Mouse (Mus musculus): ENCODE results near the gene Ano6. TPM values are rescaled to one million over a fixed set of nuclear protein-coding genes. Genes with fewer than 3 reads are reported as not detected.

Ano6 gene
- polyA plus RNA-seq, 1 experiment from 2014 or later = 46.4 TPM

DNA sequence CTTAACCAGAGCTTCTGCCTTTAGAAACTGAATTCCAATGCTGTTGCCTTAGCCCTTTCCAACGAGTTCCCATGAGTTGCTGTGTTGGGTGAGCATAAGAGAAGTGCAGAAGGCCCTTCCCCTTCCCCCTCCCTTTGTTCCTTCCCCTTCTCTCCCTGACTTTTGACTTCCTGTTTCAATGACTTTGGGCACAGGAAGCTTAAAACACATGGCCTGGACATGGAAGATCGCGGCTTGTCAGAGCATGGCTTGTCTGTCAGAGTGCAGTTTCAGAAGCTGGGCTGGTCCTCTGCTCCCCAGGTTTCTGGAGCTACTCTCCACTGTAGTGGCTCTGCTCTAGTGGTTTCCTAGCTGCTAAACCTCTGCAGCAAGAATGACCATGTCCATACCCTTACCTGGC, 17.3 kb downstream of the Ano6 start:
- Histone ChIP-seq H3K4me2 (replicated peaks; ENCODE audit: low read depth, low read length) (no peak overlapping the region), H3K36me3 (ENCODE audit: control insufficient read depth, insufficient read depth, low read length) (no peaks in the 10 kb centered on the region; the same call in 1 of the 2 replicates), H3K4me1 (ENCODE audit: control insufficient read depth, insufficient read depth, low read length) (peaks cover 19% of the 10 kb centered on the region), H3K4me3 (ENCODE audit: low read depth, low read length) (no peak overlapping the region), H3K9ac (replicated peaks; ENCODE audit: low read depth, low read length) (no peak overlapping the region), H3K9me3 (ENCODE audit: control insufficient read depth, low read depth, low read length) (no peaks in the 10 kb centered on the region), H3K27me3 (ENCODE audit: control insufficient read depth, insufficient read depth, low read length) (no peaks in the 10 kb centered on the region), H3K27ac (ENCODE audit: low read length) (no peak overlapping the region)
- 76% methylated on average over 3 of the region's 3 CpGs for WGBS
- no peak for ATAC-seq (ENCODE audit: insufficient number of reproducible peaks, insufficient read depth, low FRiP score, low read depth)

DNA sequence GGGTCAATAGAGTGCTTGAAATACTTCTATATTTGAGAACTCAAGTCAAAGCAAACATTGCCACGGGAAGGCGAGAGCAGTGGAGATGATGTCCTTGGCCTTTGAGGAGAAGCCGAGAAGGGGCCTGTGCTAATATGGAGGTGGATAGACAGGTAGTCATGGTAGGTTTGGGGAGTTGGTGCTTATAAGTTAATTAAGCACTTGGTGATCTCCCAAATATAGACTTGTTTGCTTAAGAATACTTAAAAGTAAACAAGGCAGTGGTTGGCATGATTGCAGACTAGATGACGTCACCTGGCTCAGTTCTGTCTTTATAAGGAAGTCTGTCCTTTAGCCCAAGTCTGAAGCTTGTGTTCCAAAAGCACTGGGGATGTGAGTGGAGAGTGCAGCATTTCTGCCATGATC, 19.7 kb downstream of the Ano6 start:
- no peak overlapping the region for H3K4me2 ChIP-seq (replicated peaks; ENCODE audit: low read depth, low read length)
- no peak overlapping the region for H3K9ac ChIP-seq (replicated peaks; ENCODE audit: low read depth, low read length)
- no peaks in the 10 kb centered on the region for H3K4me1 ChIP-seq (ENCODE audit: control insufficient read depth, insufficient read depth, low read length)
- 72% methylated on average over 4 of the region's 4 CpGs for WGBS
- H3K27me3 ChIP-seq (ENCODE audit: control insufficient read depth, insufficient read depth, low read length) = no peaks in the 10 kb centered on the region
- H3K4me3 ChIP-seq (ENCODE audit: low read depth, low read length) = no peak overlapping the region
- H3K27ac ChIP-seq (ENCODE audit: low read length) = no peak overlapping the region
- no peaks in the 10 kb centered on the region for H3K9me3 ChIP-seq (ENCODE audit: control insufficient read depth, low read depth, low read length)
- no peaks in the 10 kb centered on the region; the same call in 1 of the 2 replicates for H3K36me3 ChIP-seq (ENCODE audit: control insufficient read depth, insufficient read depth, low read length)
- no peak for ATAC-seq (ENCODE audit: insufficient number of reproducible peaks, insufficient read depth, low FRiP score, low read depth)

DNA sequence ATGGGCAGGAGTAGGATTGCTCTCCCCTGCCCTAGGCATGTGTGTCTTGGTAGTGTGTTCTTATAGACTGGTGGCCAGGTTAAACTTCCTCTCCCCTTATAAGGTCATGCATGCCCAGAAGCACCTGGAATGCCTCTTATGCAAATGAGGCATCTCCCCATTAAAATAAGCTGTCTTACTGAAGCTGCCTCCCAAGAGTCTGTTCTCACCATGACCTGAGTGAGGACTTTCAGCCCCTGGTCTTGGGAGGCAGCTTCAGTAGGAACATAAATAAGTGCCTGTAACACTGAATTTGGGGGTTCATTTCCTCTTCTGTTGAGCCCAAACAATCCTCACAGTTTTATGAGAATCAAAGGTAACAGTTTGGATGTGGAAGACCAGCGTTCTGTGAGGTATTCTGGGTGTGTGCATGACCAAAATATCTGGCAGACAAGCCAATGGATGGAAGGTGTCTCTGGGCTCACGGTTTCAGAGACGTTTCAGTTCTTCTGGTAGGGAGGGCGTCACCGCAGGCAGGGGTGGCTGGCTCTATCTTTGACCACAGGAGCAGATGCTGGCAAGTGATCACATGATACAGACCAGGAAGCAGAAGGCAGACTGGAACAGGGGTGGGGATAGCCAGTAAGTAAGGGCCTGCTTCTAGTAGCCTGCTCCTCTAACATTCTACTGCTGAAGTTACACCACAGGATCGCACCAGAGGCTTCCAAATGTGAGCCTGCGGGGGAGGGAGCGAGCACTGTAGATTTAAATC, 22.4 kb downstream of the Ano6 start:
- Histone ChIP-seq H3K9me3 (ENCODE audit: control insufficient read depth, low read depth, low read length) (no peaks in the 10 kb centered on the region), H3K27me3 (ENCODE audit: control insufficient read depth, insufficient read depth, low read length) (no peaks in the 10 kb centered on the region), H3K36me3 (ENCODE audit: control insufficient read depth, insufficient read depth, low read length) (no peaks in the 10 kb centered on the region; the same call in 1 of the 2 replicates), H3K4me2 (replicated peaks; ENCODE audit: low read depth, low read length) (no peak overlapping the region), H3K4me1 (ENCODE audit: control insufficient read depth, insufficient read depth, low read length) (no peaks in the 10 kb centered on the region), H3K4me3 (ENCODE audit: low read depth, low read length) (no peak overlapping the region), H3K27ac (ENCODE audit: low read length) (no peak overlapping the region), H3K9ac (replicated peaks; ENCODE audit: low read depth, low read length) (no peak overlapping the region)
- ATAC-seq (ENCODE audit: insufficient number of reproducible peaks, insufficient read depth, low FRiP score, low read depth) = no peak
- 92% methylated on average over 8 of the region's 8 CpGs for WGBS

DNA sequence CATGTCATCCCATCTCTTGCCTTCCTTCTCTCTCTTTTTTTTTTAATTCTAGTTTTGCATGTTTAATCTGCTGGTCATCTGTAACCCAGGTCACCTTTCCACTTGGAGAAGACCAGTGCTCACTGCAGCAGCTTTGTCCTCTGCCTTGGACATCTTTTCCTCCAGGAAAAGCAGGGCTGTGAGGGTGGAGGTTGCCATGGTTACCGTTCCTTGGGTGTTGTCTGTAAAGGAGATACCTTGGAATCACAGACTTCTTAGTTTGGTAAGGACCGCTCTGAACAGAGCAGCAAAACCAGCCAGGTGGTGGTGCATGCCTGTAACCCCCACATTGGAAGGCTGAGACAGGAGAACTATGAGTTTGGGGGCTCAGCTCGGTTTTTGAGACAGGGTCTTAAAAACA, 26.9 kb downstream of the Ano6 start:
- no peak for ATAC-seq (ENCODE audit: insufficient number of reproducible peaks, insufficient read depth, low FRiP score, low read depth)
- Histone ChIP-seq H3K27me3 (ENCODE audit: control insufficient read depth, insufficient read depth, low read length) (no peaks in the 10 kb centered on the region), H3K9ac (replicated peaks; ENCODE audit: low read depth, low read length) (no peak overlapping the region), H3K4me2 (replicated peaks; ENCODE audit: low read depth, low read length) (no peak overlapping the region), H3K4me3 (ENCODE audit: low read depth, low read length) (no peak overlapping the region), H3K36me3 (ENCODE audit: control insufficient read depth, insufficient read depth, low read length) (no peaks in the 10 kb centered on the region; the same call in 1 of the 2 replicates), H3K9me3 (ENCODE audit: control insufficient read depth, low read depth, low read length) (no peaks in the 10 kb centered on the region), H3K4me1 (ENCODE audit: control insufficient read depth, insufficient read depth, low read length) (no peaks in the 10 kb centered on the region), H3K27ac (ENCODE audit: low read length) (no peak overlapping the region)
- 85% methylated on average over 3 of the region's 3 CpGs for WGBS

DNA sequence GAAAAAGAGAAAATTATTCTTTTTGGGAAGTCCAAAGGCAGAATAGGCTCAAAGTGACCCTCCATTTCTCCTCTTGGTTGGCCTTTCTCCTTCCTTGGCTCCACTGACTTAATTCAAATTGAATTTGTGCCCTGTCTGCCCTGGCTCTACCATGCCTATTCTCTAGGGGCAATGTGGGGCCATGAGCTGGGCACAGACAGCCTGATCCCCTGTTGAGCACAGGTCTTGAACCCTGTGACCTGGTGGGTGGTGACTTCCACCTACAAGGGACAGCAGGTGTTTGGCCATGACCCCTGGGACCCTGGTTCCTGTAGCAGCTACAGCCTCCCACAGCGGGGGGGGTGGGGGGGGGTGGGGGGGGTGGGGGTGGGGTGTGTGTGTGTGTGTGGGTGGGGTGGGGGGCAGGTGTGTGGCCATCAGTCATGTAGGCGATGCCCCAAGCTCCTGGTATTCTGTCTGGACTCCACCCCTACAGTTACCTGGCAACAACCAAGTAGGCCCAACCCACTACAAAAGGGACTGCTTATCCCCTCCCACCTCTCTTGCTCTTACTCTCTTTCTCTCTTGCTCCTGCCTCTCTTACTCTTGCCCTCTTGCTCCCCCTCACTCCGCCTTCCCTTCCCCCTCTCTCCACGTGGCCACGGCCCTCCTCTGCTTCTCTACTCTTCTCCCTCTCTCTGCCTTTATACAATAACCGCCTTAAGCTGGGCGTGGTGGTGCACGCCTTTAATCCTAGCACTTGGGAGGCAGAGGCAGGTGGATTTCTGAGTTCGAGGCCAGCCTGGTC, 28.8 kb downstream of the Ano6 start:
- no peak overlapping the region for H3K4me3 ChIP-seq (ENCODE audit: low read depth, low read length)
- H3K4me2 ChIP-seq (replicated peaks; ENCODE audit: low read depth, low read length) = no peak overlapping the region
- no peak overlapping the region for H3K9ac ChIP-seq (replicated peaks; ENCODE audit: low read depth, low read length)
- 84% methylated on average over 9 of the region's 9 CpGs for WGBS
- ATAC-seq (ENCODE audit: insufficient number of reproducible peaks, insufficient read depth, low FRiP score, low read depth) = no peak
- H3K9me3 ChIP-seq (ENCODE audit: control insufficient read depth, low read depth, low read length) = no peaks in the 10 kb centered on the region
- H3K4me1 ChIP-seq (ENCODE audit: control insufficient read depth, insufficient read depth, low read length) = no peaks in the 10 kb centered on the region
- H3K36me3 ChIP-seq (ENCODE audit: control insufficient read depth, insufficient read depth, low read length) = no peaks in the 10 kb centered on the region; the same call in 1 of the 2 replicates
- no peak overlapping the region for H3K27ac ChIP-seq (ENCODE audit: low read length)
- H3K27me3 ChIP-seq (ENCODE audit: control insufficient read depth, insufficient read depth, low read length) = no peaks in the 10 kb centered on the region

DNA sequence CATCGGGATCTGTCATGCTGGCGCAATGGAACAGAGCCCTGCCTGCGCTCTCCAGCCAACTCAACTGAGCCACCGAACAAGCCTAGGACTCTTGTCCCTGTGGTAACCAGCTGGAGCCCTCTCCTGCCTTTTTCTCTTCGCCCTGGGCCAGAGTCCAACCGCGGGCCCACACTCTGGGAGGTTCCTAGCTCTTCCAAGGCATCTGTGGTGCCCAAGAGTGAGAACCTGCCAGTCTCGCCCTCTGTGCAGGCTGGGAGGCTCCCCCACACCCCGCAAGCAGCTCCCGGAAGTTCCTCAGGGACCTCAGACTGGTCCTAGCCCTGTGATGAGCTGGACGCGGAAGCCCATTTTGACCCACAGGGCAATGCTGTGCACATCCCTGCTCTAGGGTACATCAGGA, 29.5 kb downstream of the Ano6 start:
- Histone ChIP-seq H3K27ac (ENCODE audit: low read length) (no peak overlapping the region), H3K9me3 (ENCODE audit: control insufficient read depth, low read depth, low read length) (no peaks in the 10 kb centered on the region), H3K4me2 (replicated peaks; ENCODE audit: low read depth, low read length) (no peak overlapping the region), H3K36me3 (ENCODE audit: control insufficient read depth, insufficient read depth, low read length) (no peaks in the 10 kb centered on the region; the same call in 1 of the 2 replicates), H3K4me1 (ENCODE audit: control insufficient read depth, insufficient read depth, low read length) (no peaks in the 10 kb centered on the region), H3K27me3 (ENCODE audit: control insufficient read depth, insufficient read depth, low read length) (no peaks in the 10 kb centered on the region), H3K9ac (replicated peaks; ENCODE audit: low read depth, low read length) (no peak overlapping the region), H3K4me3 (ENCODE audit: low read depth, low read length) (no peak overlapping the region)
- no peak for ATAC-seq (ENCODE audit: insufficient number of reproducible peaks, insufficient read depth, low FRiP score, low read depth)
- 94% methylated on average over 12 of the region's 12 CpGs for WGBS

DNA sequence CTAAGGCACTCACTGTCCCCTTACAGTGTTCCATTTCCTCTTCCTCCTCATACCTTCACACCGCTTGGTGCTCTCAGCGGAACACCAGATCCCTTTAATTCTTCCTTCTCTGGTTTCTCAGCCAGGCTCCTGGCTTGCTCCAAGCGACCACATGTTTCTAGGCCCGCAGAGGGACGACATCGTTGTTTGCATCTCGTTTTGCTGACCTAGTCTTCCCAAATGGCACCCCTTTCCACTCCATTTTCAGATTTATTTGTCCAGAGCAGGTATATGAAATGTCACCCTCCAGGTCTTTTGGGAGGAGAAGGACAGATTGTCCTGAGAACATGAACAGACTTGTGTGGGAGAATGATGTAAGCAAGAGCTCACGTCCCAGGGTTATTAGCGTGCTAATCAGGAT, 30.0 kb downstream of the Ano6 start:
- H3K4me3 ChIP-seq (ENCODE audit: low read depth, low read length) = no peak overlapping the region
- H3K27me3 ChIP-seq (ENCODE audit: control insufficient read depth, insufficient read depth, low read length) = no peaks in the 10 kb centered on the region
- H3K4me2 ChIP-seq (replicated peaks; ENCODE audit: low read depth, low read length) = no peak overlapping the region
- no peaks in the 10 kb centered on the region; the same call in 1 of the 2 replicates for H3K36me3 ChIP-seq (ENCODE audit: control insufficient read depth, insufficient read depth, low read length)
- H3K9ac ChIP-seq (replicated peaks; ENCODE audit: low read depth, low read length) = no peak overlapping the region
- 89% methylated on average over 9 of the region's 9 CpGs for WGBS
- H3K9me3 ChIP-seq (ENCODE audit: control insufficient read depth, low read depth, low read length) = no peaks in the 10 kb centered on the region
- H3K4me1 ChIP-seq (ENCODE audit: control insufficient read depth, insufficient read depth, low read length) = no peaks in the 10 kb centered on the region
- no peak overlapping the region for H3K27ac ChIP-seq (ENCODE audit: low read length)
- ATAC-seq (ENCODE audit: insufficient number of reproducible peaks, insufficient read depth, low FRiP score, low read depth) = no peak

DNA sequence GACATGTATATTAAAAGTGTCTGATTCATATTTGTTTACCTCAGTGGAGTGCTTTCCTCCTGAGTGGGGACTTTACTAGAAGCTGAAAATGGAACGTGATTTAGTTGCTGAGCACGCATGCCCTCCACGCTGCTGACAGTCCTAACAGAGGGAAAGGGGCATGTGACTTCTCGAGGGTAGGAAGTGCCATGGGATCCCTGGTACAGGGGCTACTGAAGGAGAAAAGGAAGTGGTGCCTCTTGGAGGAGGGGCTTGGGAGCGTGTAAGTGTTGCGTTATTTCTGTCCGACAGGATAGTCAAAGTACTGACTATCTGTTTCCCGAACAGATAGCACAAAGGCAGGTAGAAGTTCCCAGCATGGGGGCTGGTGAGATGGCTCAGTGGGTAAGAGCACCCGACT, 31.5 kb downstream of the Ano6 start:
- no peak overlapping the region for H3K9ac ChIP-seq (replicated peaks; ENCODE audit: low read depth, low read length)
- no peak overlapping the region for H3K4me3 ChIP-seq (ENCODE audit: low read depth, low read length)
- H3K36me3 ChIP-seq (ENCODE audit: control insufficient read depth, insufficient read depth, low read length) = no peaks in the 10 kb centered on the region; the same call in 1 of the 2 replicates
- no peak overlapping the region for H3K4me2 ChIP-seq (replicated peaks; ENCODE audit: low read depth, low read length)
- H3K9me3 ChIP-seq (ENCODE audit: control insufficient read depth, low read depth, low read length) = no peaks in the 10 kb centered on the region
- no peaks in the 10 kb centered on the region for H3K27me3 ChIP-seq (ENCODE audit: control insufficient read depth, insufficient read depth, low read length)
- no peak overlapping the region for H3K27ac ChIP-seq (ENCODE audit: low read length)
- H3K4me1 ChIP-seq (ENCODE audit: control insufficient read depth, insufficient read depth, low read length) = peaks cover 4% of the 10 kb centered on the region; the same call in 1 of the 2 replicates
- WGBS = 85% methylated on average over 9 of the region's 9 CpGs
- no peak for ATAC-seq (ENCODE audit: insufficient number of reproducible peaks, insufficient read depth, low FRiP score, low read depth)

Measured in stomach, embryonic 14.5 days (tissue).